Mouse (Mus musculus) kidney, postnatal 25 days (tissue): ENCODE results near the gene Mllt10.

Source experiments
- DNase-seq, 2 experiments: peaks; one replicate each; pipeline ENCODE4 v3.0.0; 2021; ENCODE audit warnings: mixed read lengths in 2 of 2

Mllt10 gene

DNA sequence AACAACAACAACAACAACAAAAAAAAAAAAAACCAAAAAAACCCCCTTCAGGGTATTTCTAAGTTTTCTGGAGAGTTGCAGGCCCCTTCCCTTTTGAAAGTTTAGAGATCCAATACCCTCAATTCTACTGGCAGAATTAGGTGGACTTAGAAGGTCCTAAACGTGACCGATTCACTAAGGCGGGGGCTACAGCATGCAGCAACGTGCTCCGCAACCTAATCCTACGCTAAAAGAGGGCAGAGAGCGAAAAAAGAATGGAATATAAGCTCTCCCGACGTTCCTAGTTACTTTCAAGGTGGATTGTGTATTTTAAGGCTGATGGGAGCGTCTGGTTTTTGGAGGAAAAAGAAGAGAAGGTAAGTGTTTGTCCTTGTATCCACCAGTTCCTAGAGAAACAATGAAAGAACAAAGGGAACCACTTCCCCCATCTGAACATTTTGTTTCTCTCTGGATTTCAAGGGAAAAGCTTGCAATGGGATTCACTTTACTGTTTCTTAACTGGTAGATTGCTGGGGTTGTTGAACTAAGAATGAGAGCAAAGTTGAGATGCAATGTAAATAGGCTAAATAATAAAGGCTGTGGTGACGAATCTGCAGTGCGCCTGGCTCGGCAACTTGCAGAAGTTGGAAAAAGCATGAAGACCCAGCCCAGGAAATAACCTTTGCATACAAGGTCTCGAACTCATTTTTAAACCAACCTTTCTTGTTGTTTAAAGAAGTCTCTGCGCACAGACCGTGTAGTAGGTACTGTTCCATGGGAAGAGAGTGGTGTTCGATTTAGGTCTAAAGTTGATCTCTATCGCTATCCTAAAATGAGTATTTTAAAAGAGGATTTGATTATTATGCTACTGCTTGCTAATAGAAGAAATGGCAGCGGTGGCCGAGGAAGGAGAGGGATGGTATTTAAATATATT lies at the start of gene Mllt10:
Mllt10 (plus strand) TSS at position 222 of the 913 bp plus-strand sequence.
- no peak for DNase-seq

DNA sequence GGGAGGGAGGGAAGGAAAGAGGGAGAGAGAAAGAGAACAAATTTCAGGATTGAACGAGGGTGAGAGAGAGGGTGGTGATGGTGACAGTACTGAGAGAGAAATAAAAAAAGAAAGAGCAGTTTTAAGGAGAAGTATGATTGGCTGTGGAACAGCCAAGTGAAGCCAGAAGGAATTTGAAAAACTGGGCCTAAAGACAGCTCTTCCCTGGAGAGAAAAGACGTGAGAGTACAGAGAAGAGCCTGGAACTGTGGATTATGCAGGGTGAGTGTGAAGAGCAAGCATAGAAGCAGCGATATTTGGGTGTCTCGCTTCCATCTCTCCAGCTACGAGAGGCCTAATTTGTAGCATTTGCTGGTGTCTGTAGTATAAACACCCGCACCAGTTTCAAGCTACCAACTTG lies 43.8 kb upstream of the Mllt10 start:
- DNase-seq = no peak

DNA sequence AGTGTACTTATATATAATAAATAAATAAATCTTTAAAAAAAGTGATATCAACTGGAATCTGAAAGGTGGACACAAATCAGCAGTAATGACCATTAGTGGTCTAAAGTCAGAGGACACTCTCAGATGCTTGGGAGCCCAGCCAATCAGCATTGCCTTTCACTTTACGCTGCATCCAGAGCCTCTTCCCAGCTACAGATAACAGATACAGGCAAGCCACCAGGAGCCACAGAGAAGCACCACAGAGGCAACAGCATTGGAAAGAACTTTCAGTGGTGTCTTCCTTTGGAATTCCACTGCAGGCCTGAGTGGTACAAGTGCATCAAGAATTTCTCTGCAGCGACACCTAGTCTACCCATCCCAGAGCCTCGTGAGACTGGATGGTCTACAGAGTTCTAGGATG lies 42.2 kb upstream of the Mllt10 start:
- DNase-seq = no peak

DNA sequence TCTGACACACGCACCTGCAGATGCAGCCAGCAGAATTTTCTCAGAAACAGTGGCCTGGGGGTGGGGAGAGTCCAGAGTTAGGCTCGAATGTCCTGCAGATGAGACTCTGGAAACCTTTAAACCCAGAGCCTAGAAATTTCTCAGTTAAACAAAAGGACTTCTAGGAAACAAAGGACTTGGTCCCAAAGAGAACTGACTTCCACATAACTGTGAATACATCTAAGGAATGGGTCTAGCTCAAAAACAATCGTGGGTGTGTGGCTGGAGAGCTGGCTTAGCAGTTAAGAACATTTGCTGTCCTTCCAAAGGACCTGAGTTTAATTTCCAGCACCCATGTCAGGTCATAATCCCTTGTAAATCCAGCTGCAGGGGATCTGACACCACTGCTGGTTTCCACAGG lies 39.5 kb upstream of the Mllt10 start:
- no peak for DNase-seq

DNA sequence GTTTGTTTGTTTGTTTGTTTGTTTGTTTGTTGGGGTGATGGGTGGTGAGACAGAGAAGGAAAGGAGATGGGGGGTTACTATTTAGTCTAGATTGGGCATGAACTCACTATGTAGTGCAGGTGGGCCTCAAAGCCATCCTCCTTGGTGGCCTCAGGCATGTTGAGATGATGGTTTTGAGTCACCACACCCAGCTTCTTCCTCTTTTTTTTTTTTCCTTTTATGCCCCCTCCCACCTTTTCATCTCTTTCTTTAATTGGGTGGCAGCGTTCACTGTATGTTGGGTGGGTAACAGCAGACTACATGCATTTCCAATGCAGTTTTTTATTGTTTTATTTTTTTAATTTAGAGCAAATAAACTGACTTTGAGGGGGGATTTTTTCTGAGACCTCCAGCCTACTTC lies 38.4 kb upstream of the Mllt10 start:
- no peak for DNase-seq

DNA sequence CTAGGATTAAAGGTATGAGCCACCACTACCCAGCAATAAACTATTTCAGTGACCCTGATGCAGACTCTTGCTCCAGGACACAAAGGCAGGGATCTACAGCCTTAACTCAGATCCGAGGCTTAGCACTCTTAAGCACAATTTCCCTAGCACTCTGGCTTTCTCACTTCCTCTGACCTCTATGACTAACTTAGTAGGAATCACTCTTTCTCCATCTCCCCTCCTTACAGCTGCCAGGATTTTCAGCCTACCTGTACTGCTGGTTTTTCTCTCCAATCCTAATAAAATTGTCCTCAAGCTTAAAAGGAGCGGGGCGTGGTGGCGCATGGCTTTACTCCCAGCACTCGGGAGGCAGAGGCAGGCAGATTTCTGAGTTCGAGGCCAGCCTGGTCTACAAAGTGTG lies 37.7 kb upstream of the Mllt10 start:
- no peak for DNase-seq

DNA sequence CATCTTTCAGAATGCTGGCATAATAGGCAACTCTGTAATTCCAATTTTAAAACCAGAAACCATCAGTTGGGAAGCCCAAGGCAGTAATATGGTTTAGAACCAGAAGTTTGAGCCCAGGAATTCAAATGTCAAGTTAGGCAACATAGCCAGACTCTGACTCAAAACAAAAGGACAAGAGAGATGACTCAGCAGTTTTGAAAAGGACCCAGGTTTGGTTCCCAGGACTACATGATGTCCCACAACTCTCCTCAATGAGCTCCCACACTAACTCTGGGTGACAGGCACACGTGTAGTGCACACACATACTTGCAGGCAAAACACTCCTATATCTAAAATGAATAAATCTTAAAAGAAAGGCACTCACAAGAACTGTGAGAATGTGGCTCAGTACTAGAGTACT lies 35.9 kb upstream of the Mllt10 start:
- no peak for DNase-seq

DNA sequence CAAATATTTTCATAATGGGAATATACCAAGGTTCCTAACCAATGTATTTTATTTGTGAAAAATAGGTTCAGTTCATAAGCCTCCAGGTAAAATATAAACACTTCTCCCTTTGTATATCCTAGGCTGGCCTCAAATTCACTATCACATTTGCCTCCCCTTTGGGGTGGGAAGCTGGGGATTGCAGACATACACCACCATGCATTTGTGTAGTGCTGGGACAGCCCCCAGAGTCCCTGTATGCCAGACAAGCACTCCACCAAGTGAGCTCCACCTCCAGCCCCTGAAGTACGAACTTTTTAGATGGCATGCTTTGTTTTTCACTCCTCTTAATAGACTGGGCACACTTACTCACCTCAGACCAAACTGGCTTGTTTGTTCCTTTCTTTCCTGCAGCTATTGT lies 32.2 kb upstream of the Mllt10 start:
- DNase-seq = no peak

DNA sequence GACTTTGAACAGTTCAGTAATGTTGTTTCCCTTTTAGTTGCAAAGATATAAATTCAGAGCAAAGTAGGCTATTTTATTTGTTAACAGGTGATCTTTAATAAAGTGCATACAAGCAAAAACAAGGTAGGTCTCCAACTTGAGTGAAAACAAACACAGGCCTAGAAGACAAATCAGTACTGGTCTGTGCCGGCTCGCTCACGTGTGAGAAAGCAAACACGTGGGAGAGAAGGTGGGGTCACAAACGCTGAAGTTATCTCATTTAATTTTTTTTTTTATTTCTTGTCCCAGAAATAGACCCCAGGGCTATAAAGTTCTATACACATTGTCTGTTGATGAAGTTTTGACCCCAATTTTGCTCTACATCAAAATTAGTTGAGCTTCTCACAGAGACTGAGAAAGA lies 29.9 kb upstream of the Mllt10 start:
- DNase-seq = no peak

DNA sequence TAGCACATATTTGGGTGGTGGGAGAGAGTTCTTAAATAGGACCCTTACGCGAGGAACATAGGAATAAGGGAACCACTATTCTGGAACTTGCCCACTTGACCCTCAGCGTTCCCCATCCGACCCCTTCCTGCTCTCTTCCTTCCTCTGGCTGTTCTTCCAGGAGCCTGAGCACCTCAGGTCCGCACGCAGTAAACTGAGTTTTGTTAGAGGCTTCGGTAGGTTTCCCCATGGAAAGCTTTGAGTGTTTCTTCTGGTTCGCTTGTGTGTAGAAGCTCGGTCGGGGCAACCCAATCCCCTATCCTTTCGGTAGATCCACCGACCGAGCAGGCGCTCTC lies 29.3 kb upstream of the Mllt10 start:
- DNase-seq = no peak

DNA sequence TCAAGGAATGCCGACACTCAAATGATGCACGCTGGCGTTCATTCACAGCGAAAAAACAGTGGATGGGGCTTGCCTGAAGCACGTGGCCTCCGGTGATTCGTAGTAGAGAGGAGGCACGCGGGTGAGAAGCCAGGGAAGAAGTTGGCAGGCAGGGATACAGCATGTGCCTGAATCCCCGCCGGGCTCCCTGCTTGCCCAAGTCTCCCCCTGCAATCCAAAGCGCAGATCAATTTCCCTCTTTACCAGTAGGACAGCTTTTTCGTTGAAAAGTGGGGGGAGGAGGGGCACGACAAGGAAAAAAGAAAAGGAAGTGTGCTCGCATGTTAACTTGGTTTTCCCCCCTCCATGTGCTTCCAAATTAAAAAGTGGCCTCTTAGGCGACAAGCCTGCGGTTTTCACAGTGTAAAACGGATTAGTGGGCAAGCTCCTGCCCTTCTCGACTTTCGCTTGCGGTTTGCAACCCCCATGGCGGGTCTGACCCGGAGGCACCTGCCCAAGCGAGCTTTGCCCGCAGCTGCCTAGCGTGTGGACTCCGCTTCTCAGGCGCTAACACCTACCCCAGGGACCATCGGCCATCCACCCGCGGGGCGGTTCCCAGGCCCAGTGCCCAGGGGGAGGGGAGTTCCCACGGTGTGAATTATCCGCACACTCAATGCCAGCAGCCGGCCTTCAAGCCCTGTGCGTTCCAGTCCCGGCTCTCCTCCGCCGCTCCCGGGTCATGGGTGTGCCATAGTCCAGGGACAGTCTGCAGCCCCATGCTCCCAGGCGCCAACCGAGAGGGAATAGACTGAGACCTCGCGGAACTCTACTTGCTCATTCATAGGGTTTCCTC lies 28.7 kb upstream of the Mllt10 start:
- peak; percentile 78 to 89 for DNase-seq

DNA sequence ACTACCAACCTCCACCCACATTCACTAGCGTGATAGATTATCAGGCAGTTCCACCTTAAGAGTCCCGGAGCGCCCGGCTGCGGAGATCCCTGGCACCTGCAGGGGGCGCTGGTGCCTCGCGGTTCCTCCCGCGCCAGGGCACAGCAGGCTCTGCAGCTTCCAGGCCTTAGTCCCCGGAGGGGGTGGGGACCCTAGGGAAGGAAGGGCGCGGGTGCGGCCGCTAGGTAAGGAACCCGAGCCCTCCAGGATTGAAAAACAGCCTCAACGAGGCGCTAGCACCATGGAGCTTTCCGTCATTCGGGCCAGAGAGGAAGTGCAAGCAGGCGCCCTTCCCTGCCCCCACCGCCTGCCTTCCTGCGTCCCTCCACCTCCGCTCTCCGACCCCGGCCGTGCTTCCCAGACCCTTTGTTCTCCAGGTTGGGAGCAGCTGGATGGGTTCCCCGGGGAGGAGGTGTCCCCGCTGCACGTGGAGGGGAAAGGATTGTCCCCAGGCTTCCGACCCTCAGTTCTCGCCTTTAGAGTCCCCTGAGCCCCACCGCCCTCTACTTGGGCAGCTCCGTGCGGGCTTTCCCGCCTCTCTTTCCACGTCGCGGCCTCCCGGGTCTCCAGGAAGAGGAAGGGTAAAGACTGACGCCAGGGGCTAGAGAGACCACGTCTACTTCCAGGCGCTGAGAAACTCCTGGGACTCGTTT lies 27.4 kb upstream of the Mllt10 start:
- DNase-seq = peak; percentile 94 to 97

DNA sequence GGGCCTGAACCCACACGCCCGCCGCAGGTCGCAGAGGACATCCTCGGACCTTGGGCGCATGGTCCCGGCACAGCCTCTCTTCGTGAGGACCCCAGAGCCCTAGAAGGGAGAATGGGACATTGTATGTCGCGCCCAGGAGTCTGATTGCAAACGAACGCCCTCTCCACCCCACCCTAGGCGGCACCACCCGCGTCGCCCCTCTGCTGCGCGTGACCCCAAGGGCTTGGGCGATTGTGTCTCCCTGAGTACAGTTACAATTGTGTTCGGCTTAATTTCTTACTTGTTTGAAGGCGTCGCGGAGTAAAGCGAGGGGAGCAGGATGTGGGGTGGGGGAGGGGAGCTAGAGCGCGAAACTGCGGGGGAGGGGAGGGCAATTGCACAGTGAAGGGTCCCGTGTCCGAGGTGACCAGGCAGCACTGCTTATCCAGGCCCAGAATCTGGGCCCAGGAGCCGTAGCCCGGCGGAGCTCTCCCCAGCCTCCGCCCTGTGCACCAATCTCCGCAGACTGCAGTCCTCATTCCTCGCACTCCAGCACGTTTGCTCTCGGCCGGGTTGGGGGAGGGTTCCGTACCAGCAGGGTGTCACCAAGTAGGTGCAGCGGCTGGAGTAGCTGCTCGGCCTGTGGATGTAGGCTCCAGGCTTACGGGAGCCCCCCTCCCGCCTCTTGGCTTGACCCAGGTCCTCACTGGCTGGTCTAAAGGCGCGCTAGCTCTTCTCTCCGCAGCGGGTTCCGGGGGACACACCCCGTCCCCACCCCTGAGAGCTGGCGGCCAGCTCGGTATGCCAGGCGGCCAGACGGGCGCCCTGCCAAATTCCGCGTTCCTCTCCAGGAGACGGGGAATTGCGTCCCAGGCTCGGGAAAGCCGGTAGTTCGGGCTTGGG lies 26.7 kb upstream of the Mllt10 start:
- DNase-seq = peak; percentile 98

DNA sequence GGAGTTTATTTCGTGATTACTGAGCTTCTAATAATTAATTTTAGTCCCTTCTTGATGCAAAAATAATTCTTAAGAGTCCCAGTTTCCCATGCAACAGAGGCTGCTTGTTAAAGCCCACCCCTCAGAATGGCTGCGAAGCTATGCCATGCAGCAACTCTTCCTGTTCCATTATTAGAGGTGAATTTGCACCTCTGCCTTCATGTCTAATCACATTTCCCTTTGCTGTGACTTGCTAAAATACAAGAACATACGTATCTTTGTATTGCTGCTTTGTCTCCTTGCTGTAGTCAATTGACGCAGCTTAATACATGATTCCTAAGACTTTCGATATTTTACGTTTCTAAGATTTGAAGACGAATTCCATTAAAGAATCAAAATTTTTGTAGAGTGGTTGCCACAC lies 25.4 kb upstream of the Mllt10 start:
- DNase-seq = no peak

DNA sequence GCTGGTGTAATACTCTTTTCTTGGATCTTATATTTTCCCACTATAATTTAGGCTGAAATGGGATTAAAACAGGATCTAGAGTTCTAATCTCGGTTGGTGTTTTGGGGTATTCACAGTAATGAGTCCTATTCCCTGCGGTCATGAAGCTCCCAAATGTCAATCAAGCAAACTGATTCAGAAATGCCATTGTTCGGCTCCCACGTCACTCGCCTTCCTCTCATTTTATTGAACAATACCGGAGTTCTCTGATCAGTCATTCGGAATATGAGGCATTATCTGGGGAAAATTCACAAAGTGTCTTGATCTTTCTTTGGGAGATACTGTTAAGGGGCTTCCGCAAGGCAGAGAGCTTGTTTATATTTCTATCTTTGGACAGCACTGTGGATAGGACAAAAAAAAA lies 24.5 kb upstream of the Mllt10 start:
- no peak for DNase-seq

DNA sequence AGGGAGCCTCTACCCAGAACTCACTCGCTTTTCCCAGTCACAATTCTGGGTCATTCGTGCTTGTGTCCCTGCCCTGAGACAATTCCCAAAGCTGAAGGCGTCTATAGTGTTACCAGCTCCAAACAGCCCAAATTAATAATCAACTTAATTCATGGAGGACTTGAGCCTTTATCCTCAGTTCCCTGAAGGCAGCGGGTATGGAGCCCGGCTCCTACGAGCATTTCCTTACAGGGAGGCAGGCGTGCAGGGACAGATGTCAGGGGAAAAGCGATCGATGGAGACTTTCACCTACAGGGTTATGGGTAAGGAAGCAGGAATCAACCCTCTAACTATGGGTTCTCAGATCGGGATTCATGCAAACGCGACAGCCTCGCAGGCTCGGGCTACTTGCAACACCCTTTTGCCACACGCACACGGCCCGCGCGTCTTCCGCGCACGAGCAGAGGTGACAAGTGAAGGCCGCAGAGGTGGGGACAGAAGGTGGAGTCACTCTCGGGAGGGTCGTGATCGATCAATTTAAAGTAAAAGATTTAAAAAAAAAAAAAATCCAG lies 23.7 kb upstream of the Mllt10 start:
- DNase-seq = peak; percentile 52 to 63

DNA sequence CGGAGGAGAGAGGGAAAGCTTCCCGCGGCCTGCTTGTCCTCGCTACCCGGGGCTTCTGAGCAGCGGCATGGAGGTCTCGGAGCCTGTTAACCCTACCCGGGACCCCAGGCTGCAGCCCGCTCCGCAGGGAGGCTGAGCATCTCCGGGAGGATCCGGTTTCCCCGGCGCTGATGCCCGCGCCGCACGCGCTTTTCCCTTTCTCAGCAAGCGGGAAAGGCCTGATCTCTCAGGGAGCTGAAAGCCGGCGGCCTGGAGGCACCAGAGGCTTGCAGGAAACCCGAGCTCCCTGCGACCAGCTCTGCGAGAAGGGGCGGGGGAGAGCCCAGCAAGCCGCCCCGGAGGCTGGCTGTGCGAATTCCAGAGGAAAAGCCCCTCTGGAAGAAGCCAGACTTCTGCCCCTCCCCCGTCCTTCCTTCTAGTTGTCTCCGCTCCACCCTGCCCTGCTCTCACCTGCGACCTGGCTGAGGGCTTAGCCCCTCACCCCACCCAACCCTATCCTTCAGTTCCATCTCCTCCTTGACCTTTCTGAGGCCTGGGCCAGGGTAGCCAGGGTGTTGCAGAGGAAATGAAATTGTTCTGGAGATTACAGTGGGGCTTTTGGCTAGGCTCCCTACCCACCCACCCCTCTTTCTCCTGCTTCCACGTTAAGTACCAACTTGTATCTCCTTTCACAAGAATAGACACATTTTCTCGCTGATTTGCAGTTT lies 23.1 kb upstream of the Mllt10 start:
- DNase-seq = peak; percentile 65 to 75

DNA sequence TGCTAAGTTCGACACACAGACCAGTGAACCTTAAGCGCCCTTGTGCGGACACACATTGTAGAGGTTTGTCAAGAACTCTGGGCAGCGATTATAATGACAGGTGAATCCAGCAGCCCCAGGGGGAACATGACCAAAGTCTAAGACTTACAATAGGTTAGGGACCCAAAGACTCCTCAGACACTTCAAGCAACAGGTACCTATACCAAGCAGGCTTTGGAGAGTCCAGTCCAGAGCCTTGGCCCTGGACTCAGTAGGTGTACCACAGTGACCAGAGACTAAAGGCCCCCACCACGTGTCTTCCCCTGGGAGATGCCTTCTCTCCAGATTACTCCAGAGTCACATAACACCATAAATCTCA lies 22.5 kb upstream of the Mllt10 start:
- peak; percentile 54 to 67 for DNase-seq

DNA sequence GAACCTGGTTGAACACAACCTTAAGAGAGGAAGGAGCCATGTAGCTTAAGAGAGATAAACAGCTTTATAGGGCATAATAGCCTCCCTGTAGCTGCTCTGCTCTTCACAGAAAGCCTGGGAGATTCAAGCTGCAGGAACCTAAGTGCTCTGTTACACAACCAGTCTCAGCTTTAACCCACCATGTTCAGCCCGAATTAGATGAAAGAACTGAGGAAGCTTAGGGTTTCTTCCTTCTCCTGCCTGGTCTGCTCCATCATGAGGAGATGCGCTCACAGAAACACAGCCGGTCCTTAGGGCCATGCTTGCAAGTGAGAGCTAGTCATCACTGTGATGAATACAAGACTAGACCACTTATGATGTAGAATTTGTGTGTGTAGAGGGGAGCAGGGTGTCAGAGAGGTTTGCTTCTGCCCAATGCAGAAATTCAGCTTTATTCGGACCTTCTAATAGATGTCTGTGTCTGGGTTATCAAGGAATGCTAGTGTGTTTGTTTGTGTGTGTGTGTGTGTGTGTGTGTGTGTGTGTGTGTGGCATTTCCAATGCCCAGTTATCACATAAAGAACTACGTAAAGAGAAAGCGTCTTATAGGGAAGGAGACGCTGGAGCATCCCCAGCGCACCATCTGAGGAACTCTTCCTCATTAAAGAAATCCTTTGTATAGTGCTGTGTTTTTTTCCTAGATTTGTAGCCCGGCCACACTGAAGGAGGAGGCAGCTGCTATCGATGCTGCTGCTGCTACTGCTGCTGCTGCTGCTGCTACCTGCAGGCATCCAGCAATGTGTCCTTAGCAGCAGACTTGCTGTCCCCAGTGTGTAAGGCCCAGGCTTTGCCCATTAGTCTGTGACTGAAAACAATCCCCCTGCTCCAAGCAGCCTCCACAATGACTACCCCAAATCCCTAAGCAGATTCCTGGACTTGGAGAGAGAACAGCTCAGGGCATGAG lies 21.6 kb upstream of the Mllt10 start:
- no peak for DNase-seq
